Mouse (Mus musculus) embryonic facial prominence, embryonic 10.5 days (tissue): ENCODE measurements around the gene Prdm5. TPM values are rescaled to one million over a fixed set of nuclear protein-coding genes. Genes with fewer than 3 reads are reported as not detected.

Experiments used
- DNase-seq: peaks from one replicate; pipeline ENCODE4 v3.0.0-alpha.2; 2017; ENCODE audit warnings: low spot score
- H3K27ac ChIP-seq: fragments of 300-500 bp; sonication (generic); replicated peaks from 2 replicates; pipeline ENCODE4 v1.5.1; 2016; ENCODE audit warnings: mild to moderate bottlenecking
- H3K27me3 ChIP-seq: fragments of 300-500 bp; sonication (generic); replicated peaks from 2 replicates; pipeline ENCODE4 v1.6.1; 2016; ENCODE audit warnings: low read depth, mild to moderate bottlenecking; ENCODE audit not compliant: poor library complexity, severe bottlenecking
- H3K36me3 ChIP-seq: fragments of 300-500 bp; sonication (generic); replicated peaks from 2 replicates; pipeline ENCODE4 v1.6.1; 2016; ENCODE audit warnings: mild to moderate bottlenecking, moderate library complexity
- H3K4me1 ChIP-seq: fragments of 300-500 bp; sonication (generic); 2 replicates; pipeline ENCODE4 v1.6.1; 2016
- H3K4me3 ChIP-seq: fragments of 300-500 bp; sonication (generic); 2 replicates; pipeline ENCODE4 v1.5.1; 2016; ENCODE audit warnings: mild to moderate bottlenecking, moderate library complexity
- H3K9me3 ChIP-seq: fragments of 300-500 bp; sonication (generic); 2 replicates; pipeline ENCODE4 v1.6.1; 2016; ENCODE audit warnings: mild to moderate bottlenecking
- WGBS: fragments of 180-500 bp; shearing (Covaris S2); methylation state at CpG from one replicate; pipeline ENCODE4 v1.1.7; 2016; 5-methylcytosine and 5-hydroxymethylcytosine counted together
- polyA plus RNA-seq: library from polyadenylated mRNA; unstranded; fragments of >200 nt; fragmentation: Nextera tagmentation; extraction: Ambion mirVana; gene quantifications from 2 replicates; pipeline ENCODE4 v1.2.1, GENCODE M21; 2016

Gene Prdm5
- polyA plus RNA-seq, 1 experiment from 2014 or later = 20.8 TPM

DNA sequence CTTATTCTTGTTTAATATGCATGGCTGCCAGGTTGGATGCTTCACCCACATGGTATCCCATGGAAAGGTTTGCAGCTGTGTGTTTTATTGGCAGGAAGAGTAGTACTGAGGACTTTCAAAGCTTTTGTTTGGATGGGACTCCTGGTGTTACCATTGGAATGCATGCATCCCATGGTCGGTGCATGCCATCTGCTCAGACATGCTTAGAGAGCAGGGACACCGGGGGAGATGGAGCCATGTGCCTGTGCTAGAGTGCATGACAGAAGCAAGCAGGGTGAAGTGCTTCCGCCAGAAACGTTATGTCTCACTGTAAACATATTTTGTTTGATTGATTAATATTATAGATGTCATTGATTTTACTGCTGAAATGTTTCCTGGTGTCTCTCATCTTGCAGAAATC, 70.3 kb downstream of the Prdm5 start:
- DNase-seq = no peak
- no peaks in the 10 kb centered on the region for H3K27me3 ChIP-seq
- H3K4me3 ChIP-seq = no peak overlapping the region
- H3K36me3 ChIP-seq = no peaks in the 10 kb centered on the region
- no peaks in the 10 kb centered on the region for H3K9me3 ChIP-seq
- WGBS = 82% methylated on average over 4 of the region's 4 CpGs
- peaks cover 1% of the 10 kb centered on the region; the same call in 1 of the 2 replicates for H3K4me1 ChIP-seq
- H3K27ac ChIP-seq = no peak overlapping the region

DNA sequence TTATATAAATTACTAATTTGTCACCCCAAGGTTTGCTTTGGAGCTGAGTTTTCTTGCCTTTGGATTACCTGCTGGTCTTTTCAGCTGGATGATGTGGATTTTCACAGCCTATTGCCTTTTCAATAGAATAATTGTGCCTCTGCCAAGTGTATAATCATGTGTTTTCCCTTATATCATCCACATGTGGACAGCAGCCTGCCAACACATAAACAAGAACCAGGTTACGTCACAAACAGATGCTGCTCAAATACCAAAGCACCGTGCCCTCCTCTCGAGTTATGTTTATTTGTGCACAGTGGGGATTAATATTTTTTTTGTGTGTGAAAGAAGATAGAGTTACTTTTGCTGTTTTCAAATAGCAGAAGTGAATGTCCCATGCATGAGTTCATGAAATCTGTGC, 70.9 kb downstream of the Prdm5 start:
- H3K9me3 ChIP-seq = no peaks in the 10 kb centered on the region
- WGBS = 67% methylated on average over 3 of the region's 3 CpGs
- H3K4me3 ChIP-seq = no peak overlapping the region
- H3K27ac ChIP-seq = no peak overlapping the region
- no peaks in the 10 kb centered on the region for H3K36me3 ChIP-seq
- H3K4me1 ChIP-seq = peaks cover 7% of the 10 kb centered on the region; the same call in 1 of the 2 replicates
- no peak for DNase-seq
- H3K27me3 ChIP-seq = no peaks in the 10 kb centered on the region

DNA sequence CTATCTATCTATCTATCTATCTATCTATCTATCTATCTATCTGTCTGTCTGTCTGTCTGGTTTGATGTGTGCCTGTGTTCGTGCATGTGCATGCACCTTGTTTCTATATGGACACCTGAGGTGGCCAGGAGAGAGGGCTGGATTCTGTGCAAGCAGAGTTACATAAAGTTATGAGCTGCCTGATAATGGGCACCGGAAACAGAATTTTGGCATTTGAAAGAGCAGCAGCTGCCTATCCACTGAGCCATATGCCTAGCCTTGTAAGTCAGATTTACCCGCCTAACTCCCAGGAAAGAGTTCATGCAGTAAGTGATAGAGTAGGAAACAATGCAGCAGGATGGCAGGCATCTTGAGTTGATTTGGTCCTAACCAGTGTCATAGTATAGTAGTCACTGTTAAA, 71.4 kb downstream of the Prdm5 start:
- no peak for DNase-seq
- 91% methylated on average over 3 of the region's 3 CpGs for WGBS
- H3K9me3 ChIP-seq = no peaks in the 10 kb centered on the region
- H3K4me1 ChIP-seq = peaks cover 8% of the 10 kb centered on the region; the same call in 1 of the 2 replicates
- no peaks in the 10 kb centered on the region for H3K27me3 ChIP-seq
- no peaks in the 10 kb centered on the region for H3K36me3 ChIP-seq
- H3K27ac ChIP-seq = no peak overlapping the region
- no peak overlapping the region for H3K4me3 ChIP-seq

DNA sequence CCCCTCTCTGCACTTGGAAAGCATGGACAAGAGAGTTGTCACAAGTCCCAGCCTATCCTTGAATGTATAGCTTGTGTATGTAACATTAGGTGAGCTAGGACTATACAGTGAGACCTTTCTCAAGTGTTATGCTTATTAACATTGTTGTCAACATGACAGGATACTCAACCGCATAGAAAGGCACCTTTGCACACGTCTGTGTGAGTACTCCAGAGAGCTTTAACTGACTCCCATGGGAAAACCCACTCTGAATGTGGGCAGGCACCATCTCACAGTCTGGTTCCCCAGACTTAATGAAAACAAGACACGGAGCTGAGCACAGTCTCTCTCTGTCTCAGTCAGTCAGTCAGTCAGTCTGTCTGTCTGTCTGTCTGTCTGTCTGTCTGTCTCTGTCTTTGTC, 75.2 kb downstream of the Prdm5 start:
- H3K4me1 ChIP-seq = peaks cover 11% of the 10 kb centered on the region
- no peaks in the 10 kb centered on the region for H3K36me3 ChIP-seq
- DNase-seq = no peak
- no peak overlapping the region for H3K4me3 ChIP-seq
- no peaks in the 10 kb centered on the region for H3K9me3 ChIP-seq
- no peaks in the 10 kb centered on the region for H3K27me3 ChIP-seq
- no peak overlapping the region for H3K27ac ChIP-seq
- 63% methylated on average over 3 of the region's 3 CpGs for WGBS

DNA sequence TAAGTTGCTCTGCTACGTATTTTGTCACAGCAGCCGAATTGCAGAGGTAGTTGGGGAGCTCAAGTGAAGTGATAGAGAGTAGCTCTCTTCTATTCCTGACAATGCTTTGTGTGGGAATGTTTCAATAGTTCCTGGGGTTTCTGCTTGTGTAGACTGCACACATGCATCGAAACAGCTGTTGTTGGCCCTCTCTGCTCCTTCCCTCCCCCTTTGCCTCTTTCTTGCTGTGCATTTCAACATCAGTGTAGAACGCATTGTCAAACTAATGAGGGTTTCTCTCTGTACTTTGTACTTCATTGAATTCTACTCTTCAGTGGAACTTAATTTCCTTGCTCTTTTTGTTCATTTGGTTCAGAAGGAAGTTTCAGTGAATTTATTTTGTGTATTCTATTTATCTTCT, 75.8 kb downstream of the Prdm5 start:
- Histone ChIP-seq H3K9me3 (no peaks in the 10 kb centered on the region), H3K27ac (no peak overlapping the region), H3K36me3 (no peaks in the 10 kb centered on the region), H3K4me3 (no peak overlapping the region), H3K4me1 (peaks cover 16% of the 10 kb centered on the region), H3K27me3 (no peaks in the 10 kb centered on the region)
- 75% methylated on average over 4 of the region's 4 CpGs for WGBS
- DNase-seq = no peak

DNA sequence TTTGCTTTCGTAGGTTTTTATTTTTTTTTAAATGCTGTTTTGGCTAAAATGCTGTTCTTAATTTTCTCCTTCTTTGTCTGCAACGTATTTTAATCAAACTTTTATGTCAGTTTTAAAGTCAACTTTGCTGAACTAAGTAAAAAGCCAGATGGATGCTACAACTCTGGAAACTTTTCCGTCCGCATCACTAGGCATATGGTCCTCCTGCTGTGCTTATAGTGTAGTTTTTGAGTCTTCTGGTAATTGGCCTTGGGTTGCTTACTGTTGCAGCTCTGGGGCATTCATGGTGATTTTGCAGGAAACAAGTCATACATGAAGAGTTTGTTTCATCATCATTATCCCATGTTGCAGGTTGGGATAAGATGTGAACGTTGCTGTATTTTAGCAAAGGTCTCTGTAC, 81.8 kb downstream of the Prdm5 start:
- no peak for DNase-seq
- Histone ChIP-seq H3K4me1 (peaks cover 13% of the 10 kb centered on the region), H3K27me3 (no peaks in the 10 kb centered on the region), H3K36me3 (0 out of 2 replicates have a peak, but pooled peaks cover under 1% of the 10 kb centered on the region), H3K9me3 (no peaks in the 10 kb centered on the region), H3K4me3 (no peak overlapping the region), H3K27ac (no peak overlapping the region)
- WGBS = 90% methylated on average over 5 of the region's 5 CpGs

DNA sequence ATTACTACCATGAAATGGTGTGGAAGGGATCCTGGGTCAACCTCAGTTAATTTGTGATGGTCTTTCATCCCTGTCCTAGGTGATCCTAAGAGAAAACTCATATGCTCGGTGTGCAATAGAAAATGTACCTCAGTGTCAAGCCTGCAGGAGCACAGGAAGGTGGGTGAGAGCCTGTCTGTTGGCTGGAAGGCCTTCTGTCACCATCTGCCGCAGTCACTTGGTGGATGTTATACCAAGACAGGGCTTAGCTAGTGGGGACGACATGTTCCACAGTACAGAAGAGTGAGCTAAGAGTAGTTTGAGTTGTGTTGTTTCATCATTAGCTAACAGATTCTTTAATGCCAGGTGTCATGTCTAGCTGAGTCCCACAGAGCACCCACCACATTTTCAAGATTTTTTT, 84.0 kb downstream of the Prdm5 start:
- Histone ChIP-seq H3K27ac (no peak overlapping the region), H3K4me1 (peaks cover 13% of the 10 kb centered on the region), H3K27me3 (no peaks in the 10 kb centered on the region), H3K4me3 (no peak overlapping the region), H3K9me3 (no peaks in the 10 kb centered on the region), H3K36me3 (0 out of 2 replicates have a peak, but pooled peaks cover 5% of the 10 kb centered on the region)
- DNase-seq = no peak
- WGBS = 94% methylated on average over 3 of the region's 3 CpGs

DNA sequence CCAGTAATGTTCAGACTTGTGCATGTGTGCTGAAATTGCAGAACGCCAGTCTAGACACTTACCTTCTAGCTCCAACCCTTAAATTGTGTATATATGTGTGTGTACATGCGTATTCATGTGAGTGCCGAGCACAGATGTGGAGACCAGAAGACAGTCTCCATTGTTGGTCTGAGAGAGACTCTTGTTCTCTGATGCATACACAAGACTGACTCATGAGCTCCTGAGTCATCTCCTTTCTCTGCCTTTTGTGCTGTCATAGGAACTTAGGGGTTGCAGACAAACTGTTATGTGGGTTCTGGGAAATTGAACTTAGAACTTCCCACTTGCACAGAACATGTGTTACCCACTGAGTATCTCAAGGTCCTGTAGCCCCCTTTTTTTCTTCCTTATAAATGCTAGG, 85.4 kb downstream of the Prdm5 start:
- no peak for DNase-seq
- Histone ChIP-seq H3K4me3 (no peak overlapping the region), H3K27me3 (no peaks in the 10 kb centered on the region), H3K4me1 (peaks cover 8% of the 10 kb centered on the region), H3K27ac (no peak overlapping the region), H3K9me3 (no peaks in the 10 kb centered on the region), H3K36me3 (0 out of 2 replicates have a peak, but pooled peaks cover 5% of the 10 kb centered on the region)
- whole genome bisulfite sequencing = 97% methylated on average over 3 of the region's 3 CpGs

DNA sequence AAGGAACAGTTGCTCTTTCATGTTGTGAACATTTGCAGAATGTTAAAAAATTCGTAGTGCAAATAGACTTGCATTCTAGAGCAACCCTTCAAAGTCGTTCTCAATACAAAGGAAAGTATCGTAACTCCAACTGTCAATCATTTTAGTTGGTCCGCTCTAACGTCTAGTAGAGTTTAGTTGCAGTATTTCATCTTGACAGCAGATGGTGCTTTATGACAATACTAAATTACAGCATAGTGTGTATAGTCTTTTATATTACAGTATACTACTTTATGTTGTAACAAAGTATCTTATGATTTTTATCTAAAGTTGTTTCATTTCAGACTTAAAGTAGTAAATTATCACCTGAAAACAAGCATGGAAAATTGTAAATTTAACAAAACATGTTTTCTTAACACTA, 86.1 kb downstream of the Prdm5 start:
- H3K9me3 ChIP-seq = no peaks in the 10 kb centered on the region
- peaks cover 4% of the 10 kb centered on the region for H3K4me1 ChIP-seq
- no peak overlapping the region for H3K4me3 ChIP-seq
- H3K36me3 ChIP-seq = peaks cover 5% of the 10 kb centered on the region; the same call in 1 of the 2 replicates
- H3K27me3 ChIP-seq = no peaks in the 10 kb centered on the region
- 85% methylated on average over 5 of the region's 5 CpGs for WGBS
- no peak overlapping the region for H3K27ac ChIP-seq
- no peak for DNase-seq

DNA sequence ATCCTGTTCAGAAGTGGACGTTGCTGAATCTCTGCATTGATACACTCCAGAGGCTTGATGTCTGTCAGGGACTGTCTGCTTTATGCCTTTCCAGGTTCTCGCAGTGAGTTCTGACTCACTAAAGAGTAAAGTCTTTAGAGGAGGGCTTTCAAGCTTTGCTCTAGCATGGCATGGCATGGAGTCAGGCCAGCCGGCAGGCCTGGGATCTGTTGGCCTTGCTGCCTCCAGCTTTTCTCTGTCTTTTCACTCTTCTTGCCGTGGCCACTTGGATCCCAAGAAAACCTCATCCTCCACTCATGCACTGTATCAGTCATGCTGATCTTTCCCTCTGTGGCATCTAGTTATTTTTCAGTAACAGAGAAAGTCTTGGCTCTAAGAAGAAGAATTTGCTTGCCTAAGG, 87.1 kb downstream of the Prdm5 start:
- Histone ChIP-seq H3K27ac (no peak overlapping the region), H3K4me3 (no peak overlapping the region), H3K4me1 (no peaks in the 10 kb centered on the region), H3K36me3 (peaks cover 14% of the 10 kb centered on the region), H3K9me3 (no peaks in the 10 kb centered on the region), H3K27me3 (no peaks in the 10 kb centered on the region)
- DNase-seq = no peak
- WGBS = 93% methylated on average over 4 of the region's 4 CpGs

DNA sequence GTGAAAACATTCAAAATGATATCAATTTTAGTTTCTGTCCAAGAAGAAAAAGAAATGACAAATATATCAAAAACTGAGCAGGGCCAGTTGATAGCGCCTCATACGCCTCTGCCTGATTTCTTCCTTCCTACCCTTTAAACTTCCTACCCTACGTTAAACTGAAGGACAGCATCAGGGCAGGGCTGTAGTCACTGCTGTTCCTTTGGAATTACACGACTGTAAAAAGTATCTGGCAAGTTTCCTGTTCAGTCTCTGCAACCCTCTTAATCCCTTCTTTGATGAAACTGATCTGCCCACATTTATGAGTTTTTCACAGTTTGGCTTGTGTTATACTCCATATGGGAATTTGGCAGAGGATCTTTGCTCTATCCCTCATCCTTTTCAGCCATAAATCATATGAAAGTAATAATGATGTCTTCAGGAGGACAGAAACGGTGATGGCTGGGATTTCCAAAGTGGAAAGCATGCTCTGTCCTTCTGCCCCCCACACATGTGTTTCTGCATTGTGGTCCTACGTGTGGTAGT, 93.0 kb downstream of the Prdm5 start:
- Histone ChIP-seq H3K36me3 (peaks cover 13% of the 10 kb centered on the region), H3K27me3 (no peaks in the 10 kb centered on the region), H3K4me3 (no peak overlapping the region), H3K27ac (no peak overlapping the region), H3K4me1 (no peaks in the 10 kb centered on the region), H3K9me3 (no peaks in the 10 kb centered on the region)
- WGBS = 92% methylated on average over 6 of the region's 6 CpGs
- no peak for DNase-seq

DNA sequence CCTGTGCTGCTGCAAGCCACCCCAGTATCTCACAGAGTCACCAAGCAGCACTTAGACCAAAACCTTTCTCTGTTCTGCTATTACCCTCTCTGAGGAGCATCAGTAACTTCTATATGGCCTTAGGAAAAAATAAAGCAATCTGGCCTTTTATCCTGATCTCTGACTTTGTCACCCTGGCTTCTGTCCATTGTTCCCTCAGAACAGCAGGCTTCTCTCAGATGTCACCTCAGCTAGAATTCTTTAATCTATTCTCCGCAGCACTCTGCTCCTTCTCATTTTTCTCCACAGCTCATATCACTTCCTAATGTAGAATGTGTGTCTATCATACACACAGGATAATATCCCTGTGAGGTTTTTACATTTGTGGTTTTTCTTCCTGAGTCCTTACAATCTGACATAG, 99.5 kb downstream of the Prdm5 start:
- no peaks in the 10 kb centered on the region for H3K9me3 ChIP-seq
- H3K27ac ChIP-seq = no peak overlapping the region
- H3K4me1 ChIP-seq = no peaks in the 10 kb centered on the region
- no peaks in the 10 kb centered on the region for H3K27me3 ChIP-seq
- H3K4me3 ChIP-seq = no peak overlapping the region
- 82% methylated on average over 1 of the region's 1 CpGs for WGBS
- peaks cover 15% of the 10 kb centered on the region; the same call in 1 of the 2 replicates for H3K36me3 ChIP-seq
- no peak for DNase-seq

DNA sequence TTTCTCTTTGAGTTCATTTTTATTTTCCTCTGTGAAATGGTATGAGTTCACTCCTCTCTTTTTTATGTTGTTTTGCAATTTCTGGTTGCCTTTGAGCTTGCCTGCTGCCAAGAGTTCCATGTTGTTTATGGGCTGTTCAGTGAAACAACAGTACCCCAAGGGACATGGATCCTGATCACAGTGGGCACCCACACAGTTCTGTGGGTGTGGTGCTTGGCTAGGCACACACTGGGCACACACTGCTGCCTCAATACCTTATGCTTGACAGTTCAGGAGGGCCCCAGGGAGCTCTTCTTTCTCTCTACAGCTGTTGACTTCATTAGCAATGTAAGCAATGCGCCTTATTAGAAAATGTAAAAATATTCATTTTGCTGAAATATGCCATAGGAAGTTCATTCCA, 110.0 kb downstream of the Prdm5 start:
- Histone ChIP-seq H3K36me3 (peaks cover 21% of the 10 kb centered on the region), H3K4me1 (no peaks in the 10 kb centered on the region), H3K9me3 (no peaks in the 10 kb centered on the region), H3K27ac (no peak overlapping the region), H3K27me3 (no peaks in the 10 kb centered on the region), H3K4me3 (no peak overlapping the region)
- DNase-seq = no peak
- WGBS = 96% methylated on average over 1 of the region's 1 CpGs
